Mouse (Mus musculus): ENCODE results near the gene Krt76.

The Krt76 gene

GRCm38 (mm10) chr15:101859735-101860170 lies 33.0 kb downstream of the Krt76 start:
- no peak for DNase-seq

- DNase-seq = no peak
Observed at GRCm38 (mm10) chr15:101858673-101859425, 33.9 kb downstream of the Krt76 start.

- DNase-seq = peak; percentile 11
Observed at GRCm38 (mm10) chr15:101856696-101857095, 36.0 kb downstream of the Krt76 start.

- DNase-seq = no peak
Observed at GRCm38 (mm10) chr15:101855732-101856131, 37.0 kb downstream of the Krt76 start.

- no peak for DNase-seq
Observed at GRCm38 (mm10) chr15:101854294-101854693, 38.4 kb downstream of the Krt76 start.

GRCm38 (mm10) chr15:101852571-101852970 lies 40.1 kb downstream of the Krt76 start:
- DNase-seq = no peak

- DNase-seq = no peak
Observed at GRCm38 (mm10) chr15:101850694-101851093, 42.0 kb downstream of the Krt76 start, which contains the start of gene Krt1. Gene Krt1, minus strand, starts transcription at chr15:101850794.

- DNase-seq = no peak
Observed at GRCm38 (mm10) chr15:101845971-101846403, 46.7 kb downstream of the Krt76 start.

GRCm38 (mm10) chr15:101843192-101843591 lies 49.5 kb downstream of the Krt76 start:
- DNase-seq = no peak

GRCm38 (mm10) chr15:101834784-101835328 lies 57.9 kb downstream of the Krt76 start:
- DNase-seq = no peak

All from cerebellum, adult 11-12 months (tissue).